Mouse (Mus musculus): Measurements from ENCODE around the gene Rdh1. TPM values are rescaled to one million over a fixed set of nuclear protein-coding genes. Genes with fewer than 3 reads are reported as not detected.
"Not testable (repeated sequence)": the region's sequence is repeated elsewhere in the genome, so short reads cannot be mapped to it uniquely, and the experiment has no call there.

Gene Rdh1
- total RNA-seq, 2 experiments from 2014 or later, result 0.05 to 0.06 TPM

GRCm38 (mm10) chr10:127754566-127755166 lies 4.9 kb upstream of the Rdh1 start:
- H3K27ac ChIP-seq, result no peak overlapping the region

DNA sequence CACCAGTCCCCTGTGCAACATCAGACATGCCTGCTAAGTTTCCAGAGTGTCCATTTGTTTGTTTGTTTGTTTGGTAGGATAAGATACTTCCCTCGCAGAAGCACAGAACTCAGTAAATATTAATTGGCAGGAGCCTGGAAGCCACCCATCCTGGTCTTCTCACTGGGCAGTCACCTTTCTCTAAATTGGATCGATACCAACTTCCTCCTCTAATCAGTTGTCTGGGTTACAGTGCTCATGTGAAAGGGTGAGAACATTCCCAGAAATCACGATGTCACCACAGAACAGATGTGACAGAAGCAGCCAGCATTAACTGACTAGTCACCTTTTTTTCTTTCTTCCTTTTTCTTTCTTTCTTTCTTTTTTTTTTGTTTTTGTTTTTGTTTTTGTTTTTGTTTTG lies 4.3 kb upstream of the Rdh1 start:
- no peak overlapping the region for H3K4me3 ChIP-seq
- DNase-seq, result no peak
- no peak for TF ChIP-seq CTCF (IDR thresholded peaks at IDR 0.05)
- intact Hi-C loops (cut with DNase I), result no loop called here
- H3K27ac ChIP-seq, result no peak overlapping the region

More at GRCm38 (mm10) chr10:127754566-127755166, 4.9 kb upstream of the Rdh1 start:
- DNase-seq, result no peak
- H3K4me3 ChIP-seq, result no peak overlapping the region
- no peak for TF ChIP-seq CTCF (IDR thresholded peaks at IDR 0.05)
- intact Hi-C loops (cut with DNase I), result no loop called here

DNA sequence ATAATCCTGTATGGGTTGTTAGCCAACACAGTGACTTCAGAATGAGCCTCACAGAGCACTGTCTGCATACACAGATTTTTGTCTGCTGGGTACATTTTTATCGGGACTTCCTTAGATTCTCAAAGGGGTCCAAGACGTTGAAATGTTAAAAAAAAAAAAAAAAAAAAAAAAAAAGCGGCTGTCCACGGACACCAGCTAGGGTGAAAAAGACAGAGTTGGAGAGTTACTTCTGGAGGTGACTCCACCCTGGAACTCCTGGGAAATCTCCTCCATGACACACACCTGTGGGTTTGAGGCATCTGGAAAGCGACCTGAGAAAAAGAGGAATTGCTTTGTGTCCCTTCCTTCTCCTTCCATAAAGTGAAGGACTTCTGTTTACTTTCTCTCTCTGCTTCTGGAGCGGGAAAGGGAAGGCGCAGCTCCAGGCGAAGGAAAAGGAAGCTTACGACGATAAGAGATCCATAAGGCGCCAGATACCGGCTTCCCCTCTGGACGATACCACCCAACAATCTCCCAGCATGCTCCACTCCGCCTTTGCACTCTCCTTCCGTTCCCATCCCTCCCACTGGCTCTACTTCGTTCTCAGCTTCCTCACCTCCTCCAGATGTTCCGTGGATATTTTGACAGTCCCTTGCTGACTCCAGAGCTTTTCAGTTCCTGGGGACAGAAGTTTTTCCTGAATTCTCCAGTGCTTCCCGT lies 3.6 kb upstream of the Rdh1 start:
- Histone ChIP-seq H3K4me3 (peak overlapping the region; percentile 49), H3K27ac (peak overlapping the region; percentile 44)
- intact Hi-C loops (cut with DNase I), result no loop called here
- TF ChIP-seq CTCF (IDR thresholded peaks at IDR 0.05), result no peak
- DNase-seq, result no peak

GRCm38 (mm10) chr10:127762926-127763325 lies 3.4 kb downstream of the Rdh1 start:
- DNase-seq; H3K4me3 ChIP-seq; intact Hi-C loops (cut with DNase I); H3K27ac ChIP-seq: not testable (repeated sequence)

DNA sequence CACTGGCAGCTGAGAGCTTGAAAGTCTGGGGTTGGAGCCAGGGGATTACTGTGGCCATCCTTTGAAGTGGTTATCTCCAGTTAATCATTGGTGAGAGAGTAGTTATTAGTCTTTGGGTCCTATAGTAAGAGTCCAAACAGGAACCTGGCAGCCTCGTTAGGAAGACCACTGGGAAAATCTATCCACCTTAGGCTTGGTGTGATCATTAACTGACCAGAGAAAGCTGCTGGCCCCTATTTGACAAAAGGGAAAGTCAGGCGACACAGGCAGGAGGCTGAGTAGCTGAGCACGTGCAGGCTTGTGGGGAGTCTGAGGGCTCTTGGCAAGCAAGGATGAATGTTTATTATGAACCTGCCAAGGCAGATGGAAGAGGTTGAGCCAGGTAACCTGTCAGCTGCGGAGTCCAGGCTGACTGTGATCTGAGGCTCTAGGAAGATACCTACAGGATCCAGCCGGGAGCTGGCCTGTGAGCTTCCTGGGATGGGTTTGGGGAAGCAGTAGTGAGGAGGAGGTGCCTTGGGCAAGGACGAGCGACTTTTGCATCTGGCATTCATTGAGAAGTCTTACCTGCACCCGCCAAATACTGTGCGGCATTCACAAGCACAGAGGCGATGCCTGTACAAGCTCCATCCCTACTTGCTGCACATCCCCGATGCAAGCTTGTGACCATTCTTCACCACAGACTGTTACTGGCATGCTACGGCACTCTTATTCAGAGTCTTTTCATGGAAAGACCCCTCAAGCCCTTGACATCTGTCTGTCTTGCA lies 4.6 kb downstream of the Rdh1 start:
- intact Hi-C loops (cut with DNase I), result no loop called here
- no peak overlapping the region for H3K27ac ChIP-seq
- DNase-seq, result no peak

GRCm38 (mm10) chr10:127766564-127766963 lies 7.0 kb downstream of the Rdh1 start:
- no peak overlapping the region for H3K27ac ChIP-seq
- no peak for DNase-seq
- intact Hi-C loops (cut with DNase I), result no loop called here
- no peak for TF ChIP-seq CTCF (IDR thresholded peaks at IDR 0.05)
- H3K4me3 ChIP-seq, result no peak overlapping the region

More for the DNA sequence above, 4.6 kb downstream of the Rdh1 start:
- H3K4me3 ChIP-seq, result no peak overlapping the region
- TF ChIP-seq CTCF (IDR thresholded peaks at IDR 0.05), result no peak

DNA sequence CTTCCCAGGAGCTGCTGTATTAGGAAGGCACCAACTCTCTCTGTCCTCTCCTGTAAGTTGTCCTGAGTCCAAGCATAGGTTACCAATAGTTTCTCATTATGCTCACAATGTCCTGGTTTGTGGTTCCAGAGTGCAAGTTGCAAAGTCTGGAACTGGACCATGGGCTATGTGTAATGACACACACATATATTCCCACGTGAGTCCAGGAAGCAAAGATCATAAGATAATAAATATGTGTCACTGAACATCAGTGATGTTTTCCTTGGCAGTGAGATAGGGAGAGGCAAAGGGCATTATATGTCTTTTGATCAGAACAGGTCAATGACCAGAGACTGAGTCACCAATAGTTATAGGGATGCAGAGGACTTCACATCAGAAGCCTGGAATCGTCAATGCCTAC lies 16.5 kb downstream of the Rdh1 start, which contains the start of gene Rdh9:
Gene Rdh9, plus strand, starts transcription at position 376 of the 400 bp plus-strand sequence.
- no peak for TF ChIP-seq CTCF (IDR thresholded peaks at IDR 0.05)

DNA sequence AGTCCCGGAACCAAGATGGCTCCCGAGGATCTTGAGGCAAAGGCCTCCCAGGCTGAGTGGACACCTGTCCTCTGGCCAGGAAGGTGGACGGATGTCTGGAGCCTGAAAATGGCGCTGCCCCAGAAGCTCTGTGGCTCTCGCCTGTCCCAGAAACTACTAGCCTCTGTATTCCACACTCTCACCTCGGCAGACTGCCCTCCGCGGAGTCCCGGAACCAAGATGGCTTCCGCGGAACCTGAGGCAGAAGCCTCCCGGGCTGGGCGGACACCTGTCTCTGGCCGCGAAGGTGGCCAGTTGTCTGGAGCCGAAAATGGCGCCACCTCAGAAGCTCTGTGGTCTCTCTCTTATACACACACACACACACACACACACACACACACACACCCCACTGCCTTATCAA lies 22.8 kb downstream of the Rdh1 start:
- DNase-seq; intact Hi-C loops (cut with DNase I): not testable (repeated sequence)

More for the DNA sequence above, 16.5 kb downstream of the Rdh1 start, which contains the start of gene Rdh9:
- Histone ChIP-seq H3K27ac (no peak within 1 kb of the TSS), H3K4me3 (no peak within 1 kb of the TSS)
- no peak for DNase-seq
- intact Hi-C loops (cut with DNase I), result no loop called here

DNA sequence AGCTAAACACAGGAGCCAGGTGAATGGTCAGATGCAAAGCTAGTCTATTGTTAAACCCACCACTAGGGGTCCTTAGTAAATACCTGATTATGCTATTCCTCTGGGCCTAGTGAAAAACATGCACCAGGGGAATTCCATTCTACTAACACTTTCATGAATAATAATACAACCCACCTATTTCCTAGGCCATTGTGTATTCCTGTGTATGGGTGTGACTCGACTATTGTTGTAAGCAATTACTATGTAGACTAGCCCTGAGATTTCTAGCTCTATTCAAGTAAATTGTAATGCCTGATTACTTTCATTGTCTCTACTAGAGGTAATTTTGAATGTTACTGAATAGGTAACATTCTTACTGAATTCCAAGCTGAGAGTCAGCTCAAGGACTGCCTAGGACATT lies 25.9 kb downstream of the Rdh1 start:
- intact Hi-C loops (cut with DNase I); H3K27ac ChIP-seq; DNase-seq; H3K4me3 ChIP-seq: not testable (repeated sequence)

More for the DNA sequence above, 22.8 kb downstream of the Rdh1 start:
- not testable (repeated sequence) for H3K27ac ChIP-seq, H3K4me3 ChIP-seq

GRCm38 (mm10) chr10:127799295-127799694 lies 39.8 kb downstream of the Rdh1 start:
- Histone ChIP-seq H3K4me3 (no peak overlapping the region), H3K27ac (no peak overlapping the region)
- no peak for DNase-seq
- intact Hi-C loops (cut with DNase I), result no loop called here
- no peak for TF ChIP-seq CTCF (IDR thresholded peaks at IDR 0.05)

DNA sequence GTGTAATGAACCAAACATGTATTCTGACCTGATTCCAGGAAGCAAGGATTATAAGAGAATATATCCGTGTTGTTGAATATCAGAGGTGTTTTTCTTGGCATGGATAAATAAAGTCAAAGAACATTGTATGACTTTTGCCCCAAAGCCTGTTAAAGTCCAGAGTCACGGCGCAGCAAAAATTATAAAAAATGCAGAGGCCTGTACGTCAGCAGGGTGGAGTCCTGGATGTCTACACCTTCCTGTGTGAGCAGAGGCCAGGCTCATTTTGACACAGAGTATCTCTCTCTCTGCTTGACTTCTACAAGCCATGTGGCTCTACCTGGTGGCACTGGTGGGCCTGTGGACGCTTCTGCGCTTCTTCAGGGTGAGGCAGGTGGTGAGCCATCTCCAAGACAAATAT lies 41.4 kb downstream of the Rdh1 start, which contains the start of gene Rdh16:
Gene Rdh16, plus strand, starts transcription at position 262 of the 400 bp plus-strand sequence.
- no peak for DNase-seq
- intact Hi-C loops (cut with DNase I), result no loop called here
- no peak within 1 kb of the TSS for H3K27ac ChIP-seq
- no peak within 1 kb of the TSS for H3K4me3 ChIP-seq
- no peak for TF ChIP-seq CTCF (IDR thresholded peaks at IDR 0.05)

DNA sequence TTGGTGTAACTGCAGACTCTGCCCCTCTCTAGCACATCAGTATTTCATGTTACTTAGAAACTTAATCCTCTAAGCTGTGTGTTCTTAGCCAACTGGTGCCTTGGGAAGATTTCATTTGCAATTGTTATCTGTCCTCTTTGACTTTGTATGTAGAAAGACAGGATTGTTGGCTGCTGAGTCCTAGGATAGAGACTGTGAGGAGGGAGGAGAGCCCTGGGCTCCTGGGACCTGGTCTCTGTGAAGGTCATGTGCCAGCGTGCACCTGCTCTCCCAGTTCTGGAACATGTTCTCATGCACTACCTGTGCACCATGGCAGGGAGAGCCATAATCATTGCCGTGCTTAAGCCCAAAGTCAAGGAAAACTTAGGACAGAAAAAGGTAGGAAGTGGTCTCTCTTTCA lies 42.1 kb downstream of the Rdh1 start:
- DNase-seq, result no peak
- intact Hi-C loops (cut with DNase I), result no loop called here
- Histone ChIP-seq H3K4me3 (no peak overlapping the region), H3K27ac (no peak overlapping the region)
- no peak for TF ChIP-seq CTCF (IDR thresholded peaks at IDR 0.05)

DNA sequence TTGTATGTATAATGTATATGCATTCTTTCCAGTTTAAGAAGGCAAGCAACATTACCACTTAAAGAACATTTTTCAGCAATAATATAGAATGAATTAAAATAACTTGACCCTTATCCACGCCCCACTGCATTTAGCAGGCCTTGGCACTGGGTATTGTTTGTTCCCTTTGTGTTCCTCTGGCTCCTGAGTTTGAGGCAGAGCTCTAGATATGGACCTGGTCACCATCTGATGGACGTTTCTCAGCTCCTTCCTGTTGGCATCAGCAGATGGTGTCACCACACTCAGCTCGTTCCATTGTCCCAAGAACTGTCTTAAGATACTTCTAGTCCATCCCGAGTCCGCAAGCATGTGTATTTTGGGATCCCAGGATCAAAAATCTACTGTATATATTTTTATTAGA lies 42.7 kb downstream of the Rdh1 start:
- intact Hi-C loops (cut with DNase I), result no loop called here
- no peak overlapping the region for H3K4me3 ChIP-seq
- no peak for DNase-seq
- no peak overlapping the region for H3K27ac ChIP-seq
- TF ChIP-seq CTCF (IDR thresholded peaks at IDR 0.05), result no peak

Data from gastrocnemius, adult 2 months (tissue).